Mouse (Mus musculus) G1E (cell line): ENCODE measurements around the gene Krtap5-2. TPM values are rescaled to one million over a fixed set of nuclear protein-coding genes. Genes with fewer than 3 reads are reported as not detected.
A peak's percentile ranks its signal among the peaks of the same experiment; 100 is the strongest.
"Not testable (repeated sequence)": the region's sequence is repeated elsewhere in the genome, so short reads cannot be mapped to it uniquely, and the experiment has no call there.

ENCODE experiments used
- ATAC-seq: 2 replicates; pipeline ENCODE4 v1.8.0; 2016; ENCODE audit warnings: mild to moderate bottlenecking; ENCODE audit not compliant: insufficient number of reproducible peaks, poor library complexity, low FRiP score, severe bottlenecking; ENCODE audit errors: extremely low read depth
- DNase-seq: peaks from one replicate; pipeline ENCODE4 v3.0.0; 2012; ENCODE audit warnings: low spot score
- H3K27me3 ChIP-seq: 2 replicates; pipeline ENCODE4 v1.6.1; 2012; ENCODE audit warnings: mild to moderate bottlenecking, low read length, inconsistent platforms; ENCODE audit not compliant: insufficient read depth
- H3K36me3 ChIP-seq: replicated peaks from 2 replicates; pipeline ENCODE3; 2012; ENCODE audit warnings: mild to moderate bottlenecking, inconsistent platforms
- H3K4me1 ChIP-seq: 2 replicates; pipeline ENCODE4 v1.6.1; 2012; ENCODE audit warnings: low read depth, low read length, inconsistent platforms, mixed read lengths; ENCODE audit not compliant: insufficient read depth
- H3K4me3 ChIP-seq: 2 replicates; pipeline ENCODE4 v1.5.1; 2012; ENCODE audit warnings: low read depth, mild to moderate bottlenecking, inconsistent platforms, low read length, moderate library complexity, mixed read lengths
- H3K9me3 ChIP-seq: replicated peaks from 2 replicates; pipeline ENCODE4 v1.6.1; 2012; ENCODE audit warnings: inconsistent platforms
- CTCF ChIP-seq: IDR thresholded peaks from 2 replicates; pipeline ENCODE4 v1.5.1; 2012; ENCODE audit warnings: low read depth, low read length, inconsistent platforms, mixed read lengths
- GATA1 ChIP-seq: IDR thresholded peaks from 2 replicates; pipeline ENCODE4 v1.6.1; 2012; ENCODE audit warnings: borderline replicate concordance, low read length, inconsistent platforms, mixed read lengths
- GATA2 ChIP-seq: IDR thresholded peaks from 2 replicates; pipeline ENCODE4 v1.6.1; 2012; ENCODE audit warnings: low read depth, low read length, inconsistent platforms, borderline replicate concordance
- POLR2AphosphoS5 ChIP-seq: IDR thresholded peaks from 2 replicates; pipeline ENCODE4 v1.6.1; 2012; ENCODE audit warnings: low read depth, low read length, inconsistent platforms; ENCODE audit not compliant: insufficient replicate concordance
- TAL1 ChIP-seq: conservative IDR thresholded peaks from 2 replicates; pipeline ENCODE4 v1.6.1; 2012; ENCODE audit warnings: low read depth, low read length, inconsistent platforms, mixed read lengths
- polyA plus RNA-seq: library from polyadenylated mRNA; stranded (reverse); fragments of >175 nt; gene quantifications from 2 replicates; pipeline ENCODE4 v1.2.3, GENCODE M21; 2012
- total RNA-seq, 2 experiments: library from RNA; stranded (forward) in 1 of 2; stranded (reverse) in 1 of 2; fragments of 200-1000 nt in 1 of 2; fragments of >200 nt in 1 of 2; fragmentation: Nextera tagmentation in 1 of 2; gene quantifications; 2 replicates each; pipeline ENCODE4 v1.2.3; 2014 to 2017

Krtap5-2 gene
- total and polyA plus RNA-seq, 3 experiments: not detected

DNA sequence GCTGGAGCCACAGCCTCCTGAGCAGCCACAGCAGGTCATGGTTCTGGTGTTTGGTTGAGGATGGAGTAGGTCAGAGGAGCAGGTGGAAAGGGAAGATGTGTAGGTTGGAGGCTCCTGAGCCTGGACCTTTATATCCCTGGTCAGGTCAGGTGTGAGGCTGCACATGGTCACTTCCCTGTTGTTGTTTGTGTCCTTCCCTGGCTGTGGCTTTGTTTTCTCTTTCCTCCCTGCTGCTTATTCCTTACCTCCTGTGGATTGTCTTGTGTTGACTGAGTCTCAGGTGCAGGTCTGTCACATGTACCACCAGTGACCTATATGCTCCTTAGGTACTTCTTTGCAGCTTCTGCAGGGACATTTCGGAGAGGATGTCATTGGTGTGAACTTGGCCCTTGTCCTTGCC lies 31.3 kb downstream of the Krtap5-2 start, which contains the start of gene Gm45337:
TSS of gene Gm45337 (minus strand) at position 101 of the 400 bp plus-strand sequence.
- TF ChIP-seq POLR2AphosphoS5 (no peak), GATA1 (no peak), CTCF (no peak)
- Histone ChIP-seq H3K9me3 (no peaks in the 10 kb centered on the region), H3K36me3 (no peaks in the 10 kb centered on the region), H3K4me3 (no peak within 1 kb of the TSS), H3K4me1 (no peaks in the 10 kb centered on the region), H3K27me3 (peaks cover 2% of the 10 kb centered on the region; the same call in 1 of the 2 replicates)
- DNase-seq (peak; percentile 6), ATAC-seq (no peak)

DNA sequence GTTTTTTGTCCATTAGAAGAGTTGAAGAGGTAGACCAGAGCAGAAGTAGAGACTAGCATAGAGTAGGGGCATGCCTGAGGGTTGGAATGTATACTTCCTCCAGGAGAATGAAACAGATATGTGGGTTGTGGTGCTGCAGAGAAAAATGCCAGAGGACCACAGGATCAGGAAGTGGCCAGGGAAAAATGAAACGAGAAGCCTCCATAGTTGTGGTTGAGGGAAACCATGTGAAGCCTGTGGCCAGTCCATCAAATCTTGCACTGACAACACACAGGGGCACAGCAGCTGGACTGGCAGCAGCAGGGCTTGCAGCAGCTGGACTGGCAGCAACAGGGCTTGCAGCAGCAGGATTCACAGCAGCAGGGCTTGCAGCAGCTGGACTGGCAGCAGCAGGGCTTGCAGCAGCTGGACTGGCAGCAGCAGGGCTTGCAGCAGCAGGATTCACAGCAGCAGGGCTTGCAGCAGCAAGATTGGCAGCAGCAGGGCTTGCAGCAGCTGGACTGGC lies 32.2 kb downstream of the Krtap5-2 start:
- H3K4me1 ChIP-seq, H3K27me3 ChIP-seq, H3K36me3 ChIP-seq, DNase-seq, ATAC-seq, H3K9me3 ChIP-seq, H3K4me3 ChIP-seq: not testable (repeated sequence)

DNA sequence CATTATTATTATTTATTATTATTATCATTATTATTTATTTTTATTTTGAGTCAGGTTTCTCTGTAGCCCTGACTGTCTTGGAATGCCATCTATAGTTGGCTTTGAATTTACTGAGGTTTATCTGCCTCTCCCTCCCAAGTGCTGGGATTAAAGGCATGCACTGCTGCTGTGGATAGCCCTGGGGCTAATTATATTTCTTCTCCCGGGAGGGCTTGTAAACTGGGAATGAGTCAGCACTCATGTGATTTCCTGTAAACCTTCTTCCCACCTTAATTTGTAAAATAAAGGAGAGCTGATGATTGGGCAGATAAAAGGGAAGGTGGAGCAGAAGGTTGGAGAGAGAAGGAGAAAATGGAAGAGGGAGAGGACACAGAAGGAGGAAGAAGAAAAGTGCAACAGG lies 35.1 kb downstream of the Krtap5-2 start:
- Histone ChIP-seq H3K36me3 (no peaks in the 10 kb centered on the region), H3K27me3 (peaks cover 2% of the 10 kb centered on the region; the same call in 1 of the 2 replicates), H3K9me3 (no peaks in the 10 kb centered on the region), H3K4me1 (no peaks in the 10 kb centered on the region), H3K4me3 (no peak overlapping the region)
- ATAC-seq (no peak), DNase-seq (no peak)
- TF ChIP-seq CTCF (no peak), GATA1 (no peak), GATA2 (no peak), TAL1 (no peak), POLR2AphosphoS5 (no peak)

DNA sequence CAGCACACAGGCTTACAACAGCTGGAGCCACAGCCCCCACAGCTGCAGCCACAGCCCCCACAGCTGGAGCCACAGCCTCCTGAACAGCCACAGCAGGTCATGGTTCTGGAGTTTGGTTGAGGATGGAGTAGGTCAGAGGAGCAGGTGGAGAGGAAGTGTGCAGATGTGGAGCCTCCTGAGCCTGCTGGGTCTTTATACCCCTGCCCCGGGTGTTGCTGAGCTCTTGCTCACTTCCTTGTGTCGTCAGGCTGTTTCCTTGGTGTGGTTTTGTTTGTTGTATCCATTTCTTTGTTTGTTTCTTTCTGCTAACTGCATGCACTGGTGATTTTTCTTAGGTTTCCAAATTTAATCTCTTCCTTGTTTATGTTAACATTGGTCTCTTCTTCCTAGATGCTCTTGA lies 39.9 kb downstream of the Krtap5-2 start, which contains the start of gene Gm39115:
TSS of gene Gm39115 (minus strand) at position 101 of the 400 bp plus-strand sequence.
- H3K4me1 ChIP-seq, ATAC-seq, H3K27me3 ChIP-seq, H3K4me3 ChIP-seq, DNase-seq, H3K36me3 ChIP-seq, H3K9me3 ChIP-seq: not testable (repeated sequence)

DNA sequence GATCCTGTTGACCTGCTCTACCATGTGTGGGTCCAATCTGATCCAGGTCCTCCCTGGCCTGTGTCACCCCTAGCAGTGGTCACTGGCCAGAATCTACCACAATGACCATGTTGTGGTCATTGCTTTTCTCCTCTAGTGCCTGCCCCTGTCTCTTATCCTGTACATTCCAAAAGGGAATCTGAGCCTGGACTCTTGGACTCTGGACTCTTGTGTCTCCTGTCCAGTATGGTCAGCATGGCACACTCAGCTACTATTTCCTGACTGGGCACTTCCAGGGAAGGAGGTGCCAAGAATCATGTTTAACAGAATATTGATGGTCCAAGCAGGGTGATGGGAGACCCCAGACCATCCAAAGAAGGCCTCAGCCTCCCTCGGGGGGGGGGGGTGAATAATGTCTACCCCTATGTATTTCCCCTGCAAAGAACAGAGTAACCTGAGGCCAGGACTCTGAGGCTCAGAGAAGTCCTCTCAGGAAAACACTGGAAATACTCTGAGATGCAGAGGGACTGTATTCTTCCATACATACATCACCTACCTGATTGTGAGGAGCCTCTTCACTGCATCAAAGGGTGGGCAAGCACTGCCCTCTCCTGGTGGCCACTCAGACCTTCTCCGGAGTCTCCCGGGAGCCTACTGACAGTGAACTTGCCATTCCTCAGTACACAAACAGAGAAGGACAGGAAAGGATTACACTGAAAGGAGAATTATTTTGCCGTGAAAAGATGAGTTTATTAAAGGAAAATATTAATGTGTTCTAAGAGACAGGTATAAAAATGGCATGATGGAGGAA lies 41.4 kb downstream of the Krtap5-2 start:
- no peak for ATAC-seq
- TF ChIP-seq GATA1 (no peak), CTCF (no peak), GATA2 (no peak), POLR2AphosphoS5 (no peak), TAL1 (no peak)
- H3K36me3 ChIP-seq: no peaks in the 10 kb centered on the region
- H3K4me3 ChIP-seq: no peak overlapping the region
- no peak for DNase-seq
- no peaks in the 10 kb centered on the region for H3K9me3 ChIP-seq
- H3K27me3 ChIP-seq: peaks cover 4% of the 10 kb centered on the region; the same call in 1 of the 2 replicates
- H3K4me1 ChIP-seq: no peaks in the 10 kb centered on the region

DNA sequence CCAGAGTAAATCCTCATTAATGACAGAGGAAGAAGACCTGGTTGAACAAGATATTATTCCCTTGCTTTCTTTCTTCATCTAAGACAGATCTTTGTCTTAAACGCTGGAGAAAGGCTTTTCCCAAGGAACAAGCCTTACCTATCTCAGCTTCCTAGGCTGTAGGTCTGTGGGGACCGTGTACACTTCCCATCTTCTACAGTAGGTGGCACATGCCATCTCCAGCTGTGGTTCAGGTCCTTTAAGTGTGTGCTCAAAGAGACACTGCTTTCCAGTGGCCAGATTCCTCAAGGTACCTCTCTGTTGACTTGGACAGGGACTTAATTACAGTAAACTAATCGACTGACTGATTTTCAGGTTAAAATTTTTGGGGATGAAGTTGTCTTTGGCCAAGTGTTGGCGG lies 47.0 kb downstream of the Krtap5-2 start:
- no peaks in the 10 kb centered on the region for H3K36me3 ChIP-seq
- no peak overlapping the region for H3K4me3 ChIP-seq
- peaks cover 4% of the 10 kb centered on the region; the same call in 1 of the 2 replicates for H3K27me3 ChIP-seq
- no peak for ATAC-seq
- TF ChIP-seq GATA1 (no peak), CTCF (no peak), GATA2 (no peak), TAL1 (no peak), POLR2AphosphoS5 (no peak)
- no peaks in the 10 kb centered on the region for H3K4me1 ChIP-seq
- no peaks in the 10 kb centered on the region for H3K9me3 ChIP-seq
- no peak for DNase-seq

Other genes starting within 250 kb of the Krtap5-2 start
- gene Brsk2, start 226.3 kb downstream of the Krtap5-2 start, total RNA-seq (2014; fragmentation: Nextera tagmentation): not detected in 2 replicates
- gene Brsk2, start 226.3 kb downstream of the Krtap5-2 start, total RNA-seq (2017): 0.05 TPM in 1 of 2 replicates, not detected in the other
- gene Brsk2, start 226.3 kb downstream of the Krtap5-2 start, polyA plus RNA-seq: not detected in 2 replicates
- 23.3 and 25.9 TPM in 2 replicates for gene Mob2, start 114.9 kb downstream of the Krtap5-2 start, total RNA-seq (2014; fragmentation: Nextera tagmentation)
- gene Mob2, start 114.9 kb downstream of the Krtap5-2 start, total RNA-seq (2017): 33.9 and 41.5 TPM in 2 replicates
- 36.3 and 37.1 TPM in 2 replicates for gene Mob2, start 114.9 kb downstream of the Krtap5-2 start, polyA plus RNA-seq
- 2.0 TPM in 1 of 2 replicates, not detected in the other for gene Dusp8, start 80.2 kb downstream of the Krtap5-2 start, total RNA-seq (2014; fragmentation: Nextera tagmentation)
- gene Dusp8, start 80.2 kb downstream of the Krtap5-2 start, total RNA-seq (2017): 0.06 and 0.11 TPM in 2 replicates
- 0.01 TPM in 1 of 2 replicates, not detected in the other for gene Dusp8, start 80.2 kb downstream of the Krtap5-2 start, polyA plus RNA-seq
- not detected in 2 replicates for gene Gm45618, start 55.3 kb downstream of the Krtap5-2 start, total RNA-seq (2014; fragmentation: Nextera tagmentation)
- not detected in 2 replicates for gene Gm45618, start 55.3 kb downstream of the Krtap5-2 start, total RNA-seq (2017)
- not detected in 2 replicates for gene Gm45618, start 55.3 kb downstream of the Krtap5-2 start, polyA plus RNA-seq
- gene Gm39115, start 40.0 kb downstream of the Krtap5-2 start, total RNA-seq (2014; fragmentation: Nextera tagmentation): not detected in 2 replicates
- not detected in 2 replicates for gene Gm39115, start 40.0 kb downstream of the Krtap5-2 start, total RNA-seq (2017)
- not detected in 2 replicates for gene Gm39115, start 40.0 kb downstream of the Krtap5-2 start, polyA plus RNA-seq
- not detected in 2 replicates for gene Gm45337, start 31.4 kb downstream of the Krtap5-2 start, total RNA-seq (2014; fragmentation: Nextera tagmentation)
- gene Gm45337, start 31.4 kb downstream of the Krtap5-2 start, total RNA-seq (2017): not detected in 2 replicates
- gene Gm45337, start 31.4 kb downstream of the Krtap5-2 start, polyA plus RNA-seq: not detected in 2 replicates
- not detected in 2 replicates for gene Gm29735, start 18.9 kb downstream of the Krtap5-2 start, total RNA-seq (2014; fragmentation: Nextera tagmentation)
- not detected in 2 replicates for gene Gm29735, start 18.9 kb downstream of the Krtap5-2 start, total RNA-seq (2017)
- not detected in 2 replicates for gene Gm29735, start 18.9 kb downstream of the Krtap5-2 start, polyA plus RNA-seq
- gene Gm4553, start 10.3 kb downstream of the Krtap5-2 start, total RNA-seq (2014; fragmentation: Nextera tagmentation): not detected in 2 replicates
- not detected in 2 replicates for gene Gm4553, start 10.3 kb downstream of the Krtap5-2 start, total RNA-seq (2017)
- not detected in 2 replicates for gene Gm4553, start 10.3 kb downstream of the Krtap5-2 start, polyA plus RNA-seq
- not detected in 2 replicates for gene Gm10153, start 14.4 kb upstream of the Krtap5-2 start, total RNA-seq (2014; fragmentation: Nextera tagmentation)
- gene Gm10153, start 14.4 kb upstream of the Krtap5-2 start, total RNA-seq (2017): not detected in 2 replicates
- gene Gm10153, start 14.4 kb upstream of the Krtap5-2 start, polyA plus RNA-seq: not detected in 2 replicates
- not detected in 2 replicates for gene Krtap5-3, start 25.4 kb upstream of the Krtap5-2 start, total RNA-seq (2014; fragmentation: Nextera tagmentation)
- not detected in 2 replicates for gene Krtap5-3, start 25.4 kb upstream of the Krtap5-2 start, total RNA-seq (2017)
- not detected in 2 replicates for gene Krtap5-3, start 25.4 kb upstream of the Krtap5-2 start, polyA plus RNA-seq
- gene Gm7579, start 35.9 kb upstream of the Krtap5-2 start, total RNA-seq (2014; fragmentation: Nextera tagmentation): not detected in 2 replicates
- not detected in 2 replicates for gene Gm7579, start 35.9 kb upstream of the Krtap5-2 start, total RNA-seq (2017)
- not detected in 2 replicates for gene Gm7579, start 35.9 kb upstream of the Krtap5-2 start, polyA plus RNA-seq
- gene Krtap5-5, start 54.0 kb upstream of the Krtap5-2 start, total RNA-seq (2014; fragmentation: Nextera tagmentation): not detected in 2 replicates
- gene Krtap5-5, start 54.0 kb upstream of the Krtap5-2 start, total RNA-seq (2017): not detected in 2 replicates
- not detected in 2 replicates for gene Krtap5-5, start 54.0 kb upstream of the Krtap5-2 start, polyA plus RNA-seq
- gene Gm40460, start 65.1 kb upstream of the Krtap5-2 start, total RNA-seq (2014; fragmentation: Nextera tagmentation): not detected in 2 replicates
- not detected in 2 replicates for gene Gm40460, start 65.1 kb upstream of the Krtap5-2 start, total RNA-seq (2017)
- gene Gm40460, start 65.1 kb upstream of the Krtap5-2 start, polyA plus RNA-seq: not detected in 2 replicates
- not detected in 2 replicates for gene Gm2431, start 82.3 kb upstream of the Krtap5-2 start, total RNA-seq (2014; fragmentation: Nextera tagmentation)
- not detected in 2 replicates for gene Gm2431, start 82.3 kb upstream of the Krtap5-2 start, total RNA-seq (2017)
- not detected in 2 replicates for gene Gm2431, start 82.3 kb upstream of the Krtap5-2 start, polyA plus RNA-seq
- not detected in 2 replicates for gene Gm4559, start 98.4 kb upstream of the Krtap5-2 start, total RNA-seq (2014; fragmentation: Nextera tagmentation)
- not detected in 2 replicates for gene Gm4559, start 98.4 kb upstream of the Krtap5-2 start, total RNA-seq (2017)
- gene Gm4559, start 98.4 kb upstream of the Krtap5-2 start, polyA plus RNA-seq: not detected in 2 replicates
- not detected in 2 replicates for gene Krtap5-1, start 121.1 kb upstream of the Krtap5-2 start, total RNA-seq (2014; fragmentation: Nextera tagmentation)
- not detected in 2 replicates for gene Krtap5-1, start 121.1 kb upstream of the Krtap5-2 start, total RNA-seq (2017)
- gene Krtap5-1, start 121.1 kb upstream of the Krtap5-2 start, polyA plus RNA-seq: not detected in 2 replicates
- not detected in 2 replicates for gene Krtap5-4, start 127.5 kb upstream of the Krtap5-2 start, total RNA-seq (2014; fragmentation: Nextera tagmentation)
- not detected in 2 replicates for gene Krtap5-4, start 127.5 kb upstream of the Krtap5-2 start, total RNA-seq (2017)
- gene Krtap5-4, start 127.5 kb upstream of the Krtap5-2 start, polyA plus RNA-seq: not detected in 2 replicates
- not detected in 2 replicates for gene Ifitm10, start 197.7 kb upstream of the Krtap5-2 start, total RNA-seq (2014; fragmentation: Nextera tagmentation)
- 0.81 and 0.93 TPM in 2 replicates for gene Ifitm10, start 197.7 kb upstream of the Krtap5-2 start, total RNA-seq (2017)
- gene Ifitm10, start 197.7 kb upstream of the Krtap5-2 start, polyA plus RNA-seq: 0.33 and 0.52 TPM in 2 replicates
- gene Gm49369, start 206.7 kb upstream of the Krtap5-2 start, total RNA-seq (2014; fragmentation: Nextera tagmentation): not detected in 2 replicates
- 246 and 291 TPM in 2 replicates for gene Gm49369, start 206.7 kb upstream of the Krtap5-2 start, total RNA-seq (2017)
- gene Gm49369, start 206.7 kb upstream of the Krtap5-2 start, polyA plus RNA-seq: 28.2 and 43.6 TPM in 2 replicates
- gene Ctsd, start 212.0 kb upstream of the Krtap5-2 start, total RNA-seq (2014; fragmentation: Nextera tagmentation): 102 and 133 TPM in 2 replicates
- 1,036 and 1,228 TPM in 2 replicates for gene Ctsd, start 212.0 kb upstream of the Krtap5-2 start, total RNA-seq (2017)
- 43.0 and 64.7 TPM in 2 replicates for gene Ctsd, start 212.0 kb upstream of the Krtap5-2 start, polyA plus RNA-seq